Mouse (Mus musculus): ENCODE measurements around the gene Gpatch8.

The Gpatch8 gene

GRCm38 (mm10) chr11:102556031-102556715, at the start of gene Gpatch8:
Gpatch8 (minus strand) TSS chr11:102556392.
- peak; percentile 98 for DNase-seq (ENCODE audit: low read depth, low spot score)

- DNase-seq (ENCODE audit: low read depth, low spot score): peak; percentile 66
These were observed 48.8 kb upstream of the Gpatch8 start for GRCm38 (mm10) chr11:102604777-102605552.

GRCm38 (mm10) chr11:102604010-102604584, 47.9 kb upstream of the Gpatch8 start, which contains the start of gene Fzd2:
Fzd2 (plus strand) TSS chr11:102604396.
- peak; percentile 99 for DNase-seq (ENCODE audit: low read depth, low spot score)

GRCm38 (mm10) chr11:102603496-102603850, 47.3 kb upstream of the Gpatch8 start:
- DNase-seq (ENCODE audit: low read depth, low spot score): peak; percentile 78

- DNase-seq (ENCODE audit: low read depth, low spot score): peak; percentile 95
These were observed 46.8 kb upstream of the Gpatch8 start for GRCm38 (mm10) chr11:102602816-102603495.

GRCm38 (mm10) chr11:102599912-102600311, 43.7 kb upstream of the Gpatch8 start:
- DNase-seq (ENCODE audit: low read depth, low spot score): peak; percentile 57

- no peak for DNase-seq (ENCODE audit: low read depth, low spot score)
These were observed 39.2 kb upstream of the Gpatch8 start for GRCm38 (mm10) chr11:102595341-102595820.

- no peak for DNase-seq (ENCODE audit: low read depth, low spot score)
These were observed 31.4 kb upstream of the Gpatch8 start for GRCm38 (mm10) chr11:102587554-102587953.

GRCm38 (mm10) chr11:102586445-102587130, 30.4 kb upstream of the Gpatch8 start:
- DNase-seq (ENCODE audit: low read depth, low spot score): peak; percentile 27

GRCm38 (mm10) chr11:102582736-102583135, 26.5 kb upstream of the Gpatch8 start:
- DNase-seq (ENCODE audit: low read depth, low spot score): no peak

- peak; percentile 82 for DNase-seq (ENCODE audit: low read depth, low spot score)
These were observed 25.9 kb upstream of the Gpatch8 start for GRCm38 (mm10) chr11:102582016-102582610.

GRCm38 (mm10) chr11:102581281-102582015, 25.3 kb upstream of the Gpatch8 start:
- peak; percentile 11 for DNase-seq (ENCODE audit: low read depth, low spot score)

- DNase-seq (ENCODE audit: low read depth, low spot score): no peak
These were observed 23.8 kb upstream of the Gpatch8 start for GRCm38 (mm10) chr11:102580034-102580330.

GRCm38 (mm10) chr11:102579165-102580033, 23.2 kb upstream of the Gpatch8 start, which contains the start of gene Gm11627:
Gm11627 (minus strand) TSS chr11:102579461.
- no peak for DNase-seq (ENCODE audit: low read depth, low spot score)

- DNase-seq (ENCODE audit: low read depth, low spot score): peak; percentile 90
These were observed 22.3 kb upstream of the Gpatch8 start for GRCm38 (mm10) chr11:102578341-102579118.

GRCm38 (mm10) chr11:102576050-102576754, 20.0 kb upstream of the Gpatch8 start:
- DNase-seq (ENCODE audit: low read depth, low spot score): peak; percentile 85

- DNase-seq (ENCODE audit: low read depth, low spot score): no peak
These were observed 18.8 kb upstream of the Gpatch8 start for GRCm38 (mm10) chr11:102575034-102575433.

Measured in 3T3-L1 (cell line).